Mouse (Mus musculus): ENCODE measurements around the gene Sugp1. TPM values are rescaled to one million over a fixed set of nuclear protein-coding genes. Genes with fewer than 3 reads are reported as not detected.
"Not testable (repeated sequence)": the region's sequence is repeated elsewhere in the genome, so short reads cannot be mapped to it uniquely, and the experiment has no call there.

Gene Sugp1
- polyA plus RNA-seq, 1 experiment = 10.9 TPM

GRCm38 (mm10) chr8:70000226-70000625 is 42.4 kb upstream of the Sugp1 start:
- Histone ChIP-seq H3K27me3 (replicated peaks; ENCODE audit: control insufficient read depth, insufficient read depth, low read length) (no peaks in the 10 kb centered on the region), H3K4me1 (ENCODE audit: control insufficient read depth, insufficient read depth, low read length) (peaks cover 20% of the 10 kb centered on the region), H3K27ac (ENCODE audit: insufficient read depth, low read depth, low read length) (no peak overlapping the region), H3K36me3 (ENCODE audit: control insufficient read depth, insufficient read depth, low read length) (no peaks in the 10 kb centered on the region), H3K4me3 (ENCODE audit: insufficient read depth, low read depth, low read length) (no peak overlapping the region)
- DNase-seq = no peak
- WGBS = 95% methylated on average over 2 of the region's 2 CpGs
- TF ChIP-seq CTCF (conservative IDR thresholded peaks at IDR 0.05; ENCODE audit: insufficient read depth, insufficient read length, low read depth, low read length) = no peak
- no peak for TF ChIP-seq POLR2A (IDR thresholded peaks at IDR 0.05; ENCODE audit: low read depth, low read length)

- Histone ChIP-seq H3K4me1 (ENCODE audit: control insufficient read depth, insufficient read depth, low read length) (peaks cover 20% of the 10 kb centered on the region), H3K27ac (ENCODE audit: insufficient read depth, low read depth, low read length) (peak overlapping the region; percentile 80), H3K36me3 (ENCODE audit: control insufficient read depth, insufficient read depth, low read length) (no peaks in the 10 kb centered on the region), H3K27me3 (replicated peaks; ENCODE audit: control insufficient read depth, insufficient read depth, low read length) (no peaks in the 10 kb centered on the region), H3K4me3 (ENCODE audit: insufficient read depth, low read depth, low read length) (peak overlapping the region; percentile 29)
- TF ChIP-seq POLR2A (IDR thresholded peaks at IDR 0.05; ENCODE audit: low read depth, low read length) (no peak), CTCF (conservative IDR thresholded peaks at IDR 0.05; ENCODE audit: insufficient read depth, insufficient read length, low read depth, low read length) (peak; percentile 78)
- 3% methylated on average over 16 of the region's 16 CpGs for WGBS
- DNase-seq = peak; percentile 74
Measured at GRCm38 (mm10) chr8:70001176-70001891, 41.3 kb upstream of the Sugp1 start.

- H3K4me1 ChIP-seq (ENCODE audit: control insufficient read depth, insufficient read depth, low read length) = peaks cover 20% of the 10 kb centered on the region
- H3K4me3 ChIP-seq (ENCODE audit: insufficient read depth, low read depth, low read length); H3K27ac ChIP-seq (ENCODE audit: insufficient read depth, low read depth, low read length); H3K27me3 ChIP-seq (replicated peaks; ENCODE audit: control insufficient read depth, insufficient read depth, low read length); H3K36me3 ChIP-seq (ENCODE audit: control insufficient read depth, insufficient read depth, low read length); DNase-seq: not testable (repeated sequence)
- 37% methylated on average over 7 of the region's 7 CpGs for whole genome bisulfite sequencing
Measured at GRCm38 (mm10) chr8:70001892-70002191, 40.8 kb upstream of the Sugp1 start.

- no peaks in the 10 kb centered on the region for H3K27me3 ChIP-seq (replicated peaks; ENCODE audit: control insufficient read depth, insufficient read depth, low read length)
- WGBS = 65% methylated on average over 4 of the region's 4 CpGs
- TF ChIP-seq POLR2A (IDR thresholded peaks at IDR 0.05; ENCODE audit: low read depth, low read length) (no peak), CTCF (conservative IDR thresholded peaks at IDR 0.05; ENCODE audit: insufficient read depth, insufficient read length, low read depth, low read length) (0 out of 2 replicates have a peak, but pooled peaks have one; percentile 17)
- H3K27ac ChIP-seq (ENCODE audit: insufficient read depth, low read depth, low read length) = no peak overlapping the region
- H3K36me3 ChIP-seq (ENCODE audit: control insufficient read depth, insufficient read depth, low read length) = no peaks in the 10 kb centered on the region
- no peak for DNase-seq
- H3K4me3 ChIP-seq (ENCODE audit: insufficient read depth, low read depth, low read length) = no peak overlapping the region
- H3K4me1 ChIP-seq (ENCODE audit: control insufficient read depth, insufficient read depth, low read length) = peaks cover 19% of the 10 kb centered on the region
Measured at GRCm38 (mm10) chr8:70003204-70003657, 39.4 kb upstream of the Sugp1 start.

GRCm38 (mm10) chr8:70004345-70004744 is 38.3 kb upstream of the Sugp1 start:
- Histone ChIP-seq H3K27ac (ENCODE audit: insufficient read depth, low read depth, low read length) (0 out of 2 replicates have a peak overlapping the region, but pooled peaks have one; percentile 52), H3K27me3 (replicated peaks; ENCODE audit: control insufficient read depth, insufficient read depth, low read length) (no peaks in the 10 kb centered on the region), H3K36me3 (ENCODE audit: control insufficient read depth, insufficient read depth, low read length) (no peaks in the 10 kb centered on the region), H3K4me1 (ENCODE audit: control insufficient read depth, insufficient read depth, low read length) (peaks cover 10% of the 10 kb centered on the region), H3K4me3 (ENCODE audit: insufficient read depth, low read depth, low read length) (no peak overlapping the region)
- DNase-seq = peak; percentile 32
- TF ChIP-seq CTCF (conservative IDR thresholded peaks at IDR 0.05; ENCODE audit: insufficient read depth, insufficient read length, low read depth, low read length) (no peak), POLR2A (IDR thresholded peaks at IDR 0.05; ENCODE audit: low read depth, low read length) (no peak)

- Histone ChIP-seq H3K4me1 (ENCODE audit: control insufficient read depth, insufficient read depth, low read length) (peaks cover 9% of the 10 kb centered on the region), H3K27me3 (replicated peaks; ENCODE audit: control insufficient read depth, insufficient read depth, low read length) (no peaks in the 10 kb centered on the region), H3K36me3 (ENCODE audit: control insufficient read depth, insufficient read depth, low read length) (no peaks in the 10 kb centered on the region), H3K4me3 (ENCODE audit: insufficient read depth, low read depth, low read length) (no peak overlapping the region), H3K27ac (ENCODE audit: insufficient read depth, low read depth, low read length) (no peak overlapping the region; the same call in 1 of the 2 replicates)
- TF ChIP-seq CTCF (conservative IDR thresholded peaks at IDR 0.05; ENCODE audit: insufficient read depth, insufficient read length, low read depth, low read length) (no peak), POLR2A (IDR thresholded peaks at IDR 0.05; ENCODE audit: low read depth, low read length) (no peak)
- DNase-seq = peak; percentile 51
- 47% methylated on average over 2 of the region's 2 CpGs for WGBS
Measured at GRCm38 (mm10) chr8:70005178-70005577, 37.4 kb upstream of the Sugp1 start.

GRCm38 (mm10) chr8:70010796-70011195 is 31.8 kb upstream of the Sugp1 start:
- H3K36me3 ChIP-seq (ENCODE audit: control insufficient read depth, insufficient read depth, low read length); DNase-seq; H3K4me1 ChIP-seq (ENCODE audit: control insufficient read depth, insufficient read depth, low read length); H3K4me3 ChIP-seq (ENCODE audit: insufficient read depth, low read depth, low read length); H3K27ac ChIP-seq (ENCODE audit: insufficient read depth, low read depth, low read length); H3K27me3 ChIP-seq (replicated peaks; ENCODE audit: control insufficient read depth, insufficient read depth, low read length): not testable (repeated sequence)
- 90% methylated on average over 14 of the region's 14 CpGs for WGBS
